Mouse (Mus musculus): ENCODE measurements around the gene Mapk1.

DNA sequence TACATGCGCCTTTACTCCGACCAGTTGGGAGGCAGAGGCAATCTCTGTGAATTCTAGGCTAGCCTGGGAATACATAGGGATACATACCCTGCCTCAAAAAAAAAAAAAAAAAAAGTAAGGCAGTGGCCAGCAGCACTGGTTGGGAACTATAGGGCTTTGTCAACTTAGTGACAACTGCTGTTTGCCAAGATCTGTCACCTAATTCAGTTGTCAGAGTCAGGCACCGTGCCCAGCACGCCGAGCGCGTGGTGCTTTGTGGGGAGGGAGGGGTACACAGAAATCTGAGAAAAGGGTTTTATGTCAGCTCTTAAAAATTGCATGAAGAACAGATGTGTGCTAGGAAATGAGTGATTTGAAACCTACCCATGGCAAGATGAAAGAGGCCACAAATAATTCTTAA, 94.9 kb downstream of the Mapk1 start:
- TF ChIP-seq CTCF (conservative IDR thresholded peaks at IDR 0.05; ENCODE audit: insufficient read depth, insufficient read length, low read depth, low read length) (no peak), POLR2A (IDR thresholded peaks at IDR 0.05; ENCODE audit: low read depth, low read length) (no peak)
